Comparison of ENCODE assay signal across 8 mouse cellular contexts in genomic region chr4:123663688-123663965, GRCm38 (mm10). TPM values are rescaled to one million over a fixed set of nuclear protein-coding genes. Genes with fewer than 3 reads are reported as not detected.
DNase-seq lines count a peak whose midpoint lies in the region; ATAC-seq and TF ChIP-seq lines count a peak whose summit lies in the region.

No protein-coding gene starts in this region.

- peak overlapping the region; percentile 88 for H3K4me2 ChIP-seq in heart, embryonic 14.5 days (ENCODE audit: low read length)
- peak overlapping the region; percentile 84 for H3K4me2 ChIP-seq in limb, embryonic 12.5 days
- peak overlapping the region; percentile 85 for H3K4me2 ChIP-seq in midbrain, embryonic 15.5 days

- peak overlapping the region; percentile 80 for H3K4me3 ChIP-seq in gastrocnemius, adult 2 months
- peak overlapping the region; percentile 93 to 94 for H3K4me3 ChIP-seq in heart, embryonic 14.5 days (ENCODE audit: control insufficient read depth in 1 of 2, insufficient read depth in 1 of 2, low read depth in 1 of 2, low read length in 2 of 2)
- H3K4me3 ChIP-seq in limb, embryonic 12.5 days (replicated peaks), result peak overlapping the region; percentile 92
- H3K4me3 ChIP-seq in midbrain, embryonic 15.5 days, result peak overlapping the region; percentile 76

- peak overlapping the region; percentile 90 for H3K27ac ChIP-seq in gastrocnemius, adult 2 months
- H3K27ac ChIP-seq in heart, embryonic 14.5 days (replicated peaks in 1 of 2; ENCODE audit: control insufficient read depth in 1 of 2, insufficient read depth in 1 of 2, low read depth in 2 of 2, low read length in 2 of 2), result peak overlapping the region; percentile 96 to 98; a peak in 3 of 4 replicates
- H3K27ac ChIP-seq in limb, embryonic 12.5 days, result peak overlapping the region; percentile 99
- H3K27ac ChIP-seq in midbrain, embryonic 15.5 days, result peak overlapping the region; percentile 98

- peak; percentile 43 for DNase-seq in gastrocnemius, adult 2 months
- DNase-seq in gastrocnemius, adult 18-20 months (ENCODE audit: low spot score), result no peak
- no peak for DNase-seq in Patski (ENCODE audit: low read depth, low spot score)
- no peak for DNase-seq in T-cell, adult 2 months (ENCODE audit: low spot score)
- no peak for DNase-seq in layer of hippocampus, adult 11-12 months (ENCODE audit: low spot score)

- intact Hi-C loops in gastrocnemius, adult 2 months (cut with DNase I), result no loop called here

- H3K27me3 ChIP-seq in Patski, result no peaks in the 10 kb centered on the region
- no peaks in the 10 kb centered on the region for H3K27me3 ChIP-seq in heart, embryonic 14.5 days (ENCODE audit: control insufficient read depth, insufficient read depth, low read length)
- H3K27me3 ChIP-seq in limb, embryonic 12.5 days, result no peaks in the 10 kb centered on the region
- no peaks in the 10 kb centered on the region for H3K27me3 ChIP-seq in midbrain, embryonic 15.5 days (replicated peaks)

- 0% methylated on average over 12 of the region's 12 CpGs for WGBS in heart, embryonic 14.5 days
- under 1% methylated on average over 12 of the region's 12 CpGs for WGBS in limb, embryonic 12.5 days
- WGBS in midbrain, embryonic 15.5 days, result under 1% methylated on average over 12 of the region's 12 CpGs

- no peaks in the 10 kb centered on the region for H3K9me3 ChIP-seq in heart, embryonic 14.5 days (ENCODE audit: control insufficient read depth, low read length)
- no peaks in the 10 kb centered on the region for H3K9me3 ChIP-seq in limb, embryonic 12.5 days
- H3K9me3 ChIP-seq in midbrain, embryonic 15.5 days, result no peaks in the 10 kb centered on the region

- peak overlapping the region; percentile 97 for H3K9ac ChIP-seq in heart, embryonic 14.5 days (ENCODE audit: low read length)
- H3K9ac ChIP-seq in limb, embryonic 12.5 days (replicated peaks), result peak overlapping the region; percentile 99
- H3K9ac ChIP-seq in midbrain, embryonic 15.5 days, result peak overlapping the region; percentile 92

- POLR2A ChIA-PET in Patski (lab: Charles Lee), result interaction anchor here (1.3 to 1.5 kb wide), 2 partner anchors 30 to 39 kb away, joined by 3 to 5 read pairs; no protein-coding TSS in a partner anchor

- 0 out of 2 replicates have a peak, but pooled peaks cover 3% of the 10 kb centered on the region for H3K36me3 ChIP-seq in heart, embryonic 14.5 days (ENCODE audit: control insufficient read depth, insufficient read depth, low read length)
- H3K36me3 ChIP-seq in limb, embryonic 12.5 days, result no peaks in the 10 kb centered on the region; the same call in 1 of the 2 replicates
- no peaks in the 10 kb centered on the region for H3K36me3 ChIP-seq in midbrain, embryonic 15.5 days (replicated peaks)

- H3K4me1 ChIP-seq in heart, embryonic 14.5 days (ENCODE audit: control insufficient read depth in 2 of 2, insufficient read depth in 2 of 2, low read length in 2 of 2), result peaks cover 22 to 46% of the 10 kb centered on the region in 2 experiments
- peaks cover 50% of the 10 kb centered on the region for H3K4me1 ChIP-seq in limb, embryonic 12.5 days (replicated peaks)
- H3K4me1 ChIP-seq in midbrain, embryonic 15.5 days, result peaks cover 60% of the 10 kb centered on the region

- ATAC-seq in Patski, result peak; percentile 50
- no peak for ATAC-seq in heart, embryonic 14.5 days (ENCODE audit: insufficient number of reproducible peaks, insufficient read depth, low FRiP score, low read depth)
- 0 out of 2 replicates have a peak, but pooled peaks have one; percentile 34 for ATAC-seq in limb, embryonic 12.5 days (ENCODE audit: insufficient number of reproducible peaks, insufficient read depth, low FRiP score, low TSS enrichment, low read depth)
- no peak for ATAC-seq in midbrain, embryonic 15.5 days (replicated peaks)

- CTCF ChIA-PET in Patski (lab: Charles Lee), result interaction anchor here (0.9 to 2.9 kb wide), 5 partner anchors 18 to 129 kb away, joined by 3 to 16 read pairs (median 4); no protein-coding TSS in a partner anchor

- in situ Hi-C loops in Patski (cut with MboI; ENCODE audit: low pct_unique_long_range_greater_than_20kb), result no loop called here

- no peak for TF ChIP-seq CTCF in gastrocnemius, adult 2 months (IDR thresholded peaks at IDR 0.05)
- no peak for TF ChIP-seq CTCF in Patski (IDR thresholded peaks at IDR 0.05)

RNA-seq across cellular contexts. Expression of gene Macf1, which starts 20.5 kb away (rescaled TPM):
- 10 to 100 TPM; 48.4 to 66.4 TPM for total RNA-seq in gastrocnemius, adult 2 months (2021)
- total RNA-seq in gastrocnemius, adult 18-20 months (2021), result 10 to 100 TPM; 49.0 to 55.4 TPM
- polyA plus RNA-seq in Patski (2021), result 84.1 TPM
- polyA plus RNA-seq in heart, embryonic 14.5 days (2014; fragmentation: Nextera tagmentation; extraction: Ambion mirVana), result 98.0 and 107 TPM in 2 replicates
- 61.5 and 62.1 TPM in 2 replicates for polyA plus RNA-seq in limb, embryonic 12.5 days (2016; fragmentation: Nextera tagmentation; extraction: Ambion mirVana)
- polyA plus RNA-seq in midbrain, embryonic 15.5 days (2015; fragmentation: Nextera tagmentation; extraction: Ambion mirVana), result 76.4 and 82.6 TPM in 2 replicates

RNA-seq across cellular contexts. Expression of gene Ndufs5, which starts 54.4 kb away (rescaled TPM):
- total RNA-seq in gastrocnemius, adult 2 months (2021), result 100 to 1,000 TPM; 242 to 305 TPM
- 100 to 1,000 TPM; 270 to 291 TPM for total RNA-seq in gastrocnemius, adult 18-20 months (2021)
- polyA plus RNA-seq in Patski (2021), result 64.3 TPM
- 602 and 648 TPM in 2 replicates for polyA plus RNA-seq in heart, embryonic 14.5 days (2014; fragmentation: Nextera tagmentation; extraction: Ambion mirVana)
- polyA plus RNA-seq in limb, embryonic 12.5 days (2016; fragmentation: Nextera tagmentation; extraction: Ambion mirVana), result 337 and 345 TPM in 2 replicates
- polyA plus RNA-seq in midbrain, embryonic 15.5 days (2015; fragmentation: Nextera tagmentation; extraction: Ambion mirVana), result 410 and 413 TPM in 2 replicates

Comparison
In these comparisons a context has a peak if more than half of its experiments do, and no peak if none do; other contexts are left out.
1. ATAC-seq: peak in Patski (single experiment) and limb, embryonic 12.5 days (single experiment); none in heart, embryonic 14.5 days (single experiment) and midbrain, embryonic 15.5 days (single experiment).
2. Peak in every context shown above with its lines, with median percentiles within 50 percentile points of each other: H3K27ac ChIP-seq, H3K4me3 ChIP-seq, H3K4me2 ChIP-seq and H3K9ac ChIP-seq.